Mouse (Mus musculus): ENCODE data around the gene Unc5a.

GRCm38 (mm10) chr13:54975546-54975945 is 26.3 kb downstream of the Unc5a start:
- TF ChIP-seq POLR2A (IDR thresholded peaks at IDR 0.05; ENCODE audit: control insufficient read depth in 1 of 2, insufficient read depth in 1 of 2, low read depth in 1 of 2, low read length in 2 of 2, poor library complexity in 1 of 2) (no peak), ZC3H11A (IDR thresholded peaks at IDR 0.05; ENCODE audit: low read depth, low read length) (no peak), CTCF (IDR thresholded peaks at IDR 0.05 in 2 of 3, conservative IDR thresholded peaks at IDR 0.05 in 1 of 3; ENCODE audit: control insufficient read depth in 1 of 3, insufficient read depth in 1 of 3, low read depth in 2 of 3, low read length in 3 of 3, poor library complexity in 1 of 3, severe bottlenecking in 1 of 3) (no peak), EP300 (IDR thresholded peaks at IDR 0.05; ENCODE audit: low read depth in 1 of 2, low read length in 2 of 2) (no peak), MEF2A (IDR thresholded peaks at IDR 0.05; ENCODE audit: extremely low read depth, insufficient replicate concordance, low read depth, low read length, poor library complexity, severe bottlenecking) (no peak), MAFK (IDR thresholded peaks at IDR 0.05; ENCODE audit: borderline replicate concordance, low read depth, low read length) (no peak), SMC3 (IDR thresholded peaks at IDR 0.05; ENCODE audit: low read depth, low read length) (no peak), TAL1 (IDR thresholded peaks at IDR 0.05; ENCODE audit: low read length) (no peak), JUND (IDR thresholded peaks at IDR 0.05; ENCODE audit: low read depth, low read length) (no peak), GATA1 (IDR thresholded peaks at IDR 0.05; ENCODE audit: low read depth, low read length) (no peak), SIN3A (IDR thresholded peaks at IDR 0.05; ENCODE audit: low read length) (no peak)
